Mouse (Mus musculus): ENCODE measurements around the gene Sh3pxd2a.

DNA sequence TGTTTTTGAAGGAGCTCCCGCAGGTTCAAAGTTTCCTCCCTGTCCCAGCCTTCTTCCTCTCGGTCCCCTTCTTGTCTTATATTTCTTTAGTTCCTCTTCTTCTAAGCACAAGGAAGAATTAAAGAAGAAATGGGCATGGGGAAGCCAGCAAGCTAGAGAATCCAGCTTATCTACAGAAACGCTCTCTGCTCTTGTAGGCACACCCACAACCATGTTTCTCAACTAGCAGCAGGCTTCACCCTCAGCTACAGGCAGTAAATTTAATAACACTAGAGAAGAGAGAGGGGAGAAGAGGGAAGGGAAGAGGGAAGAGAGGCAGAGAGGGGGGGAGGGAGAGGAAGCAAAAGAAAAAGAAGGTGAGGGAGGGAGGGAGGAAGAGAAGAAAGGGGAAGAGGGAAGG is 44.0 kb upstream of the Sh3pxd2a start:
- TF ChIP-seq CTCF (IDR thresholded peaks at IDR 0.05; ENCODE audit: low read depth) (no peak), EP300 (IDR thresholded peaks at IDR 0.05; ENCODE audit: low read depth) (no peak)

Data from heart, postnatal 0 days (tissue).